Mouse (Mus musculus) lung, adult 2 months (tissue): ENCODE data around the gene Efnb1.

Experiments used
- CTCF ChIP-seq: fragments of 200-500 bp; IDR thresholded peaks from 2 replicates; pipeline ENCODE4 v1.5.1; 2011; ENCODE audit warnings: mild to moderate bottlenecking, low read length, control low read depth; ENCODE audit not compliant: insufficient read depth
- POLR2A ChIP-seq: fragments of 200-500 bp; IDR thresholded peaks from 2 replicates; pipeline ENCODE4 v1.6.1; 2011; ENCODE audit warnings: low read depth, mild to moderate bottlenecking, control low read depth, low read length, borderline replicate concordance; ENCODE audit errors: extremely low read depth

GRCm38 (mm10) chrX:99130059-99130458 lies 5.9 kb upstream of the Efnb1 start:
- TF ChIP-seq POLR2A, result no peak
- peak; percentile 72 for TF ChIP-seq CTCF
